Mouse (Mus musculus) 416B (cell line): ENCODE measurements around the gene Trim7.
"Not testable (repeated sequence)": the region's sequence is repeated elsewhere in the genome, so short reads cannot be mapped to it uniquely, and the experiment has no call there.

Source experiments
- DNase-seq: peaks from one replicate; pipeline ENCODE4 v3.0.0; 2011; ENCODE audit warnings: low read depth

Trim7 gene

DNA sequence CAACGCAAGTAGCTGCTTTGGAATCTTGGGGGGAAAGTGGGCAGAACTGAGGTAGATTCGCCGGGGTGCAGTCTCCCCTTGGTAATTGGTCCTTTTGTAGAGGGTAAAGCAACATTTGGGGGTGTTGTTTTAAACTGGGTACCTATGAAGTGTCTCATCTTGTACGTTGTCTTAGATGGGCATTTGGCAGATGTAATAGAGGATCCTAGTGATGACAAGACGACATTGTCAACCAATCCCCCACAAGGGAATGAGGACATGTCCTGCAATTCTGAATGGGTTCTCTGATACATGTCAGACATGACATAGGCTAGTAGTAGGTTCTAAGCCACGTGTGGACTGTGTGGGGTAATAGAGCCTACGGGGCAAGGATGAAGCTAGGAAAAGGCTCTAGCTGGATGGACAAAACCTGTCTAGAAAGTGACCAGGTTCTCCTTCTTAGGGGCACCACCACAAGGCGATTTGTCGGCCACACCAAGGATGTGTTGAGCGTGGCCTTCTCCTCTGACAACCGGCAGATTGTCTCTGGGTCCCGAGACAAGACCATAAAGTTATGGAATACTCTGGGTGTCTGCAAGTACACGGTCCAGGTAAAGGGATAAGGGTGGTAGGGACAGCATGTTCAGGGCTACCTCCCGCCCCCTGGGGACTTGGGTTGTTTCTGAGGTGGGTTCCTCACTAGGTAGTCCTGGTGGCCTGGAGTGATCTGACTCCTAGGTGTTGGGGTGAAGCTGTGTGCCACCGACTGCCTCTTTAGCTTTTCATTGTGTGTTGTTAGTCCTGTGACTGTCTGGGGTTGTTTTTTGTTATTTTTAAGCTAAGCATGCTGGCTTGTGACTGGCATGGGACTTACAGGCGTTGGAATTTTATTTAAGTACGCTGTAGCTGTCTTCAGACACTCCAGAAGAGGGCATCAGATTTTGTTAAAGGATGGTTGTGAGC, 23.8 kb upstream of the Trim7 start:
- DNase-seq, result no peak

DNA sequence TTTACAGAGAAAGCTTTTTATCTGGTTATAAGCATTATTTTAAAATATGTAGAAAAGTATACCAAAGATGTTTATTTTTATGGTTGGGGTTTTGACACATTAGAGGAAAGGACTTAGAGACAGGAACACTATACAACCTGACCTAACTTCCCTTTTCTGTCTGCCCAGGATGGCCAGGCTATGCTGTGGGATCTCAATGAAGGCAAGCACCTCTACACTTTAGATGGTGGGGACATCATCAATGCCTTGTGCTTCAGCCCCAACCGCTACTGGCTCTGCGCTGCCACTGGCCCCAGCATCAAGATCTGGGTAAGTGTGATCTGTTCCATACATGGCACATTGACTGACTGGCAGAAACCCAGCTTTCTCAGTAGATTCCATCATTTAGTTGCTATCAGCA, 22.0 kb upstream of the Trim7 start:
- no peak for DNase-seq

DNA sequence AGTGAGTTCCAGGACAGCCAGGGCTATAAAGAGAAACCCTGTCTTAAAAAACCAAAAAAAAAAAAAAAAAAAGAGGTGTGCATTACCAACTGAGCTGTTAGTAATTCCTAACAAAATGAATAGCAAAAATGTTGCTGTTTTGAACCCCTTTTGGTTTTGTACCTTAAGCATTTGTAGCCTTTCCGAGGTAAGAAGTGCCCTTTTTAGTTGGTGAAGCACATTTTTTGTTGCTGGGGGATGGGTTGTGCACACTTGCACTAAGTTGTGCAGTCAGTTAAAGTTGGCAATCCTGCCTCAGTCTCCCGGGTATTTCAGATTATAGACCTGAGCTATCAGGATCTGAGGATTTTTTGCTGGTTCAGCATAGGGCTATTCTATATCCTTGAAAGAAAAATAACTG, 21.0 kb upstream of the Trim7 start:
- DNase-seq, result no peak

DNA sequence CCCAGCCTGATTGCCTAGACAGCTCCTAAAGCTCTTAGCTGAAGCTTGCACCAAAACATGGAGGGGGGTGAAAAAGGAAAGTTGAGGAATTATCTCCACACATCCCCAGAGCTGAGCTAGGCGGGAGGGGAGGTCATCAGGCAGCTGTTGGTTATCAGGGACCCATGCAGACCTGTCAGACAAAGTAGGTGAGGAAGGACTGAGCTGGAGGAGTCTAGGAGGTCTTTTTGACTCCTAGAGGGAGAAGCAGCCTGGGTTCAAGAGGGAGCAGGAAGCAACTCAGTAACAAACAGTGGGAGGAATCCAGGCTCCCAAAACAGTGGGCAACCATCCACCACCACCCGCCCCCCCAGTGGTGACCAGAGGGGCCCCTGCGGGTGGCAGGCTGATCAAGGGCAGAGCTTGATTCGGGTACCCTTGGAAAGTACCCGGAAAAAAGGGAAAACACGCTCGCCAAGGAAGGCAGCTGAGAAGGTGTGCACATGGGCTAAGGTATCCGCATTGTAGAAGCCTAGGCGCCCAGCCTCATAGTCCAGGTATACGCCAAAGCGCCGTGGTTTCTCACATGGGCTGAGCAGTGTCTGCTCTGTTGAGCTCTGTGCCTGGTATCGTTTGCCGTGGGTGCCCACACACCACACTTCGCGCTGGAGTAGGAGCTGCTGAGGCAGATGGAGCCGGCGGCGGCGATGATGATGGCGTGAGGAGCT, 18.9 kb upstream of the Trim7 start:
- peak; percentile 45 for DNase-seq

DNA sequence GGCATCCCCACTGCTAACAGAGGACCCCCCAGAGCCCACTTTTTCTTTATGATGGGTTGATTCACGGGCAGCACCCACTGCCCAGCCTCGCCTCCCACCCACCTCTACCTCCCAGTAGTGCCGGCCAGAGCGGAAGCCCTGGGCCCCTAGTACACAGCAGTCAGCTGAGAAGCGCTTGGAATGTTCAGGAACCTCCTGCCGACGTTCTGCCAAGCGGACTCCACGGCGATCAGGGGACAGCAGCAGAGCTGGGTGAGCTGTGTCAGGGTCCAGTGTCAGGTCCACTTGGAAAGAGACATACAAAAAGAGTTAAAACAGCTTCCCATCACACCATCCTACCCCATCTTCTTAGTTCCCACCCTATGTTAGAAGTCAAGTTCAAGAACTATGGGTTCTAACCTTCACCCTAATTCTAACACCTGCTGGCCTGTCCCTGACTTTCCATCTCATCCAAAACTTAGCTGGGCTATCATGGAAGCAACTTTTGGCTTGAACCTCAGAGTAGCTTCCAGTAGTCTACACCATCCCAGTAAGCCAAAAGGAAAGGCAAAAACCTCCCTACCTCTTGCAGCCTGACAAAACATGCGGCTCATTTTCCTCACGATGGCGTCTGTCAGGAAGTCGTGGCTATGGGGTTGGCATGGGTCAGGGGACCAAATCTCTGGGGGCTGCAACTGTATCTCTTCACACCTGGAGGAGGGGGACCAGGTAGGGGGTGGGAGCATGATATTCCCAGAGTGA, 18.2 kb upstream of the Trim7 start:
- peak; percentile 40 for DNase-seq

DNA sequence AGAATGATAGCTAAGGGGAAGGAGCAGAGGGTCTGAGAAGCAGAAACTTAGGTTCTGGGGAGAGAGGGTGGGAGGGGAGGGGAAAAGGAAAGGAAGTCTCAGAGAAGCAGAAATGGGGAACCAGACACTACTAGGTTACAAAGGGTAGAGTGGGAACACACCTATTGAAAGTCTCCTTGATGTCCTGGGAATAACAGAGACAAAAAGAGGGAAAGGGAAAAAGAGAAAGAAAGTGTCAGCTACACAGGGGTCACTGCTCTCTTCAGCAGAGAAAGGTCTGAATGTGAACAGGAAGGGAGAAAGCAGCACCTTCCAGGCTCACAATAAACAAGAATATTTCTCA, 17.7 kb upstream of the Trim7 start:
- DNase-seq, result no peak

DNA sequence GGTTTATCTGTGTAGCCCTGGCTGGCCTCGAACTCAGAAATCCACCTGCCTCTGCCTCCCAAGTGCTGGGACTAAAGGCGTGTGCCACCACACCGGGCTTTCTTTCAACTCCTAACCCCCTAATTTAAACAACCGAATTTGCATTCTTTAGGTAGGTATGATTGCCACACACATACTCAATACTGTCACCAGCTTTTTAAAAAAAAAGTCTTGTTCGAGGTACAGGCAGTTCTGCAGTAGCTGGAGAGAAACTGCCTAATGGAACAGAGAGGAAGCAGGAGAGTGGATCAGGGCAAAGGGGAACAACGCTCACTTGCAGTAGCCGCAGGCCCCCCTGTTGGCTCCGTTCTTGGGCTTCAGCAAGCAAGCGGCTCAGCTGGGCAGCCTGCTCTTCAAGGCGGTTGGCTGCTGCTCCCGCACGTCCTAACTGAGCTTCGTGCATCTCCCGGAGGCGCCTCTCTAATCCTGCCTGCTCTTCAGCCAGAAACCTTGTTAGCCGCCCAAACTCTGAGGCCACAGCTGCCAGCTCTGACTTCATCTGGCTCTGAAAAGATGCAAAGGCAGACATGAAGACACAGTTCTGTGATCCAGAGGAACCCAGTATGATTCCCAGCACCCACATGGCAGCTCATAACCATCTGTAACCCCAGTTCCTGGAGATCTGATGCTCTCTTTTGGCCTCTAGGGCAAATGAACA, 17.1 kb upstream of the Trim7 start:
- no peak for DNase-seq

DNA sequence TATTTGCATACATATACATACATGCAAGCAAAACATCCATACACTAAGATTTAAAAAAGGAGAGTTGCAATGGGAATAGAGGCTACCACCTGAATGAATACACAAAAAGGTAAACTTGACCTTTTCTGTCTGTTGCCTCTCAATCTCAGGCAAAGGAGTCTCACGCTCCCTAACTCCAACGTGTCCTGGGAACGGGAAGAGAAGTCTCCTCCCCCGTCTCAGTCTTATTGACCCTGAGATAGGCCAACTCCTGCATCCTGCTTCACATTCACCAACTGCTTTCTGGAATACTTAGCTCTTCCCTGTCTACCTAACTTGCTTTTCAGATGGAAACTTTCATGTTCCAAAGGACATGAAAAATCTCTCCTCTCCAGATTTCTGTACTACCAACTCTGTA, 16.5 kb upstream of the Trim7 start:
- DNase-seq, result no peak

DNA sequence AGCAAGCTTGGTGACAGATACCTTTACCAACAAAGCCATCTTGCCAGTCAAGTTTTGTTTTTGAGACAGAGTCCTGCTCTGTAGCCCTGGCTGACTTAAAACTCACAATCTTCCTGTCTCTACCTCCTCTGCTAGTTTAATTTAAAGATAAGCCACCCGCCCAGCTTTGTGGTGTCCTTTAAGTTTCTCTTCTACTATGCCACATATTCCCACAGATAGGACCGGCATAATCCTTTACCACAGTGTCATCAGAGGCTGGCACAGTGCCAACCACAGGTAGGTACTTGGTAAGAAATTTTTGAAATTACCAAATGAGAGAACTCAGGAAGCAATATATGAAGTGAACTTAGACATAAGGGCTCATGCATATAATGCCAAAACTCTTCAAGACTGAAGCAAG, 15.8 kb upstream of the Trim7 start:
- no peak for DNase-seq

DNA sequence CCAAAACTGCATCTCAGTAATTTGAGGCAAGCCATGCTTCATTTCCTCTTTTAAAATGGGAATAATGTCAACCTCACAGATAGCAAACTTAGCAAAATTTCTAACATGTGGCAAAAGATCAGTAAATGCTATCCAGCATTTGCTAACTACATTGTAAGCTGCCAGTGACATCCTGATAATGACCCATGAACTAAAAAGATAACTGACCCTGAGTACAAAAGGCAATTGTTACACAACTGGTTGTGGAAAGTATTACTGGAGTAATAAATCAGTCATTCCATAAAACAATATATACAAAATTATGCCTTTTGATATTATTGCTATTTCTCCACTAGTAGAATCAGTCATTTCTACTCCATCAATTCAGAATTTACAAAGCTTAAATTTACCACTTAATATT, 12.2 kb upstream of the Trim7 start:
- DNase-seq, result no peak

DNA sequence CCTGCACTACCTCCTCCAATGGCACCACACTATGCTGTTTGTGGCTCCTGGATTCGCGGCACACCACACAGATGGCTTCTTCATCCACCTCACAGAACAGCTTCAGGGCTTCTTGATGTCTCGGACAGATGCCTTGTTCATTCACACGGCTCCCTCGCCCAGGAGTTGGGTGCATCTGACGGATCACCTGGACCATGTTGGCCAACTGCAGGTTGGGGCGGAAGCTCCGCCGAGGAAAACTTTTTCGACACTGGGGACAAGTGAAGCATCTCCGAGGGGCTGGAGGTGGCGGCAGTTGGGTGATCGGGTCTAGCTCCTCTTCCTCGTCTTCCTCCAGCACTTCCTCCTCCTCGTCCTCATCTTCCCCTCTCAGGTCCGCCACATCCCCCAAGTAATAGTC, 10.1 kb upstream of the Trim7 start:
- DNase-seq, result no peak

DNA sequence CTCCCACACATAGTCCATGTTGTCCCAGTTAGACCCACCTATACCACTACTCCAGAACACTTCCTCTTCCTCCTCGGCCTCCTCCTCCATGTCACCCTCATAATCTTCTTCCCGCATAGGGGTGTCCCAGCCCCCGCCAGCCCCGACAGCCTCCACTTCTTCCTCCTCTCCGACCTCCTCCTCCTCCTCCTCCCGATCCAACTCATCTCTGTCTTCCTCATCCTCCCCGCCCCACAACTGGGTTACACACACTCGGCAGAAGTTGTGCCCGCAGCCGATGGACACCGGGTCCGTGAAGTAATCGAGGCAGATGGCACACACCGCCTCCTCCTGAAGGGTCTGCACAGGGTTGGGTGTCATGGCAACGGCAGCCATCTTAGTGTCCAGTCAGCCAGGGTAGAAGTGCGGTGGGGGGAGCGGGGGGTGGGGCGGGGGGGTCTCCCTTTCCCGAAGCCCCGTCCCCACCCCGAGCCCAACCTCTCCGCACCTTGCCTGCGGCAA, 9.6 kb upstream of the Trim7 start:
- DNase-seq, result peak; percentile 57

DNA sequence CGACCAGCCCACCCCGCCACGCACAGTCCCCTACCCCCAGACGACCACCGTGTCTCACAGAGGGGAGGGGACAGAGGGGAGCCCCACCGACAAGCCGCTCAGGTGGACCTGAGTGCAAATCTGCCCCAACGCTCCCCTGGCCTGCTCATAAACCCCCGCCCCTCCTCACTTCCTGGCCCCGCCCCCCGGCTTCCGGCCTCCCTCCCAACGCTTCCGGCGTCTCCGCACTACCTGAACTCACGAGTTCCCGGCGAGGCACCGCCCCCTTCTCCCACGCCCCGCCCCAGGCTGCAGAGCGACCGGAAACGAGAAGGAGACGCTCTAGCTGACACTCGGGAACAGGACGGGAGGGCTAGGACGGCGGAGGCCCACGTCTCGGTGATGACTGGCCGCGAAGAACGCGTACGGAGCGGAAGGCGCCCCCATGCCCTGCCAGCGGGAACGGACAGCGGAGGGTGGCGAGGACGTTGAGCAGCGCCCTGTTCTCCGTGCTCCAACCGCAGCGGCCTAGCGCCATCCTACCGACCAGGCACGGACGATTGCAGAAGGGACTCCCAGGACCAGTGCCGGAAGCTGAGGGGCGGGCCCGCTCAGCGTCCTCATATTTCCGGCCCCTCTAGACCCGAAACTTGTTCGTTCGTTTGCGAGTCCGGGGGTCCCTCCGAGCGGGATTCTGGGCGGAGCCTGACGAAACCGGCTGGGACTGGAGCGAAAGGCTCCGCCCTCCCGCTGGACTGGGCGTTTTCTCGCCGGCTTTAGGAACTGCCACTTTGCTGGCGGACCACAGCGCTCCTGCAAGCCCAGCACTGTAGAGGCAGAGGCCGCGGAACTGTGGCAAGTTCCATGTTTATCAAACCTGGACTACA, 8.9 kb upstream of the Trim7 start, which contains the start of gene Trim41:
Gene Trim41, minus strand, starts transcription at position 554 of the 866 bp plus-strand sequence.
- DNase-seq, result peak; percentile 99

DNA sequence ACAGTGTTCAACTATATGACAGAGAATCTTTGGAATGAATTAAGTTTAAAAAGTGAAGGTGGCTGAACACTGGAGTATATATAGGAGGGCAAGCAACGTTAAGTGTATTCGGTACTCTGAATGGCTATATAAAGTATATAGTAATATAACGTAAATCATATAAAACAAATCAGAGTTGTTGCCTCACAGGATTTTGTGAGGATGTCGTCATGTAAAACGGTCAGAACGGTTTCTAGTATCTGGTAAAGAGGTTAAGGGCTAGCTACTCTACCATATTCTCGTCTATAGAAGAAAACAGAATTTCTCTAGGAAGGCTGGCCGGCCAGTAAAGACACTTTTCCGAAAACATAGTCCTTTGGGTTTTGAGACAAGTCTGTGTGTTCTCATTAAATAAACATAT, 8.1 kb upstream of the Trim7 start:
- DNase-seq, result peak; percentile 62

DNA sequence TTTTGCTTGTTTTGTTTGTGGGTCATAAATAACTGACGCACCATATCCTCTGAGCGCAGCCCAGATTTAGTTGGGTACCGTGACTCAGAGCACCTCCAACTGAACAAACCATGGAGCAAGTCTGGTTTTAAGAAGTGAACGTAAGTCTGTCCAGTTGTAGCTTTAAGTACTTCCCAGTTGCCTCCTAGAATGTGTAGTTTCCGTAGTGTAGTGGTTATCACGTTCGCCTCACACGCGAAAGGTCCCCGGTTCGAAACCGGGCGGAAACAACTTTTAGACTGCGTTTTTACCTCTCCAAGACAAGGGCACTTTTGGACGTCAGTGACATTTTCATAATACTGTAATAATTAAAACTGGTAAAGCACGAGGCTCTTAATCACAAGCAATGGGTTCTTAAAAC, 7.6 kb upstream of the Trim7 start:
- DNase-seq, result peak; percentile 97

DNA sequence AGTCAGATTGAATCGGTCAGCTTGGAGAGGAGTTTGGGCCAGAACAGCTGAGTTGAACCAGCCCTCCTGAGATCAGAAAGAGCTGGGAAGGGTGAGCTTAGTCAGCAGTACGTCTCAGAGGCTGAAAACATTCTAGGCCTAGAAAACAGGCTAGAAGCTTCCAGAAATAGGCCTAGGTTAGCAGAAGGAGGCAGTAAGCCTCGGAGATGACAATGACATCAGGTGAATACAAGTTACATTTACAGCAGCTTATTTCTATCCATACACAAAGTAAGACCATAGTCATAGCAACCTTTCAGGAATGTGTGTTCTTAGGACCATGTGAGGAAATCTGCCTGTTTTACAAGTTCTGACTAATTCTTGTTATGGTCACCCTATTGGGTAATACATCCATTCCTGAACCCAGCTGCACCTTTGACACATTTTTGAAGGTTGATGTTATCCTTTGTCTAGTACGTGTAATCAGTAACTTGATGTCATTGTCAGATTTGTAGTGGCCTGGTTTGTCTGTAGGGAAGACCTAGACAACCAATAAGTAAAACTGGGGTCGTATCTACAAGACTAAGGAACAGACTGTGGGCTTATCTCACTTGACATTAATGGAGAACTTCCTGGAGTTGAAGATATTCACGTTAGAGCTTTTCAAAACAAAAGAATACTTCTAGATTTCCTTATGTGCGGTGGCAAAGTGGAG, 6.2 kb upstream of the Trim7 start:
- DNase-seq, result peak; percentile 56

DNA sequence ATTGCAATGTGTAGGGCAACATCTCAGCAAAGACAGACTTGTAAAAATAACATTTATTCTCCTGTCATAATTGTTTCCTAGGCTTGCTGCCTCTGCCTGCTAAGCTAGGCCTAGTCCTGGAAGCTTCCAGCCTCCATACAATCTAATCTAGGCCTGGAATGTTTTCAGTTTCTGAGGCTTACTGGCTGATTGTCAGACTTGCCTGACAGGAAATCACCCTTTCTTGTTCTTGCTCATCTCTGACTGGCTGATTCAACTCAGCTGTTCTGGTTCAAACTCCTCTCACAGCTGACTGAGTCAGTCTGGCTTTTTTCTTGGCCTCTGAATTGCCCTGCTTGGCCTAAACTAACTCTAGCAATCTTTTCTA, 5.6 kb upstream of the Trim7 start:
- peak; percentile 56 for DNase-seq

DNA sequence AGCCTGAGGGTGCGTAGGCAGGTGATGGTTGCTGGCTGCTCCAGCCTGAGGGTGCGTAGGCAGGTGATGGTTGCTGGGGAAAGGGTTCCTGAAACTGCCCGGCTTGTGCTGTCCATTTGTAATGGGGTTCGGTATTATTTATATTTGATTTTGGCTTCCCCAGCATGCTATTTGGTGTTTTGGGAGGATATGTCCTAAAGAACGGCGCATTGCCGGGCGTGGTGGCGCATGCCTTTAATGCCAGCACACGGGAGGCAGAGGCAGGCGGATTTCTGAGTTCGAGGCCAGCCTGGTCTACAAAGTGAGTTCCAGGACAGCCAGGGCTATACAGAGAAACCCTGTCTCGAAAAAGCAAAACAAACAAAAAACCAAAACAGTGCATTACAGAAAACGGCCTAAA, 4.6 kb upstream of the Trim7 start:
- not testable (repeated sequence) for DNase-seq

DNA sequence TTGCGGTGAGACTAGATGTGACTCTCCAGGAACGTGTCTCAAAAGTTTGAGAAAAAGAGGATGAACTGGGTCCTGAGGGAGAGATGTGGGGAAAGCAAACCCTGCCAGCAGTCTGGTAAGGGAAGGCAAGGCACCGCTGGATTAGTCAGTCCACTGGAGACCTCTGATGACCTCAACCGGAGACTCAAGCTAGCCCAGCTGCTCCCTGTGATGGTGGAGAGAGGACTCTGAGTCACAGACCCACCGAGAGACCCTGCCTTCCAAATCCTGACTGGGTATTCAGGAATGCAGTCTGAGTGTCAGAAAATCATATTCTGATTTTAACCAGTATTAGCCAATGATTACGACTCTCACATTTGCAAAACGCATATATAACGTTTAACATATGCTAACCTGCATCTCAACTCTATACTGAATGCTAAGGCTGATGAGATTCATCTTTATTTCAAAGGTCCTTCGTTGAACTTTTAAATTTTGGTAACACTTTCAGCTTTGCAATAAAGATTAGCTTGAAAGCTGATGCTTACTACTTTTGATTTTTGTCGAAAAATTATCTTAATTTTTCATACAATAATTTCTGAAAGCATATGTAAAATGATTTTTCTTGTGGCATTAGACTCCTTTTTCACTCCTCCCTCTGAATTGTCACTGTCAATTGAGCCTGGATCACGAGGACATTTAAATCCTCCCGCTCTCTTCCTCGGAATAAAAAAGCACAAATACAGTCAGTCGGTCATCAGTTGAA, 3.0 kb upstream of the Trim7 start:
- DNase-seq, result no peak

DNA sequence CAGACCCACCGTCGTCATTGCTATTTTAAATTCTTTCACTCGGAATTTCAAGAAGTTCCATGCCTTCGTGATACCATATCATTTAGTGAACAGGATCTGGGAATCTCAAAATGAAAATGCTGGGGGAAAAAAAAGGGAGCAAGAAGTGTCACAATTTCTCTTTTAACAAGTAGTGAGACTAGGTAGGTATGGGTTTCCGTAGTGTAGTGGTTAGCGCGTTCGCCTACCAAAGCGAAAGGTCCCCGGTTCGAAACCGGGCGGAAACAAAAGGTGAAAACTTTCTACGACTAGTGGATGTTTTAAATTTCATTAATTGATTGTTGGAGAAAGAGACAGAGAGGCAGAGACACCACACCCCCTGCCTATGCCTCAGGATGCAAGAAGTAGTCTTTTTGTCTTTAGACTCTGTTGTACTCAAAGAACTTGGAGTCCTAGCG, 2.4 kb upstream of the Trim7 start:
- DNase-seq, result peak; percentile 53
